Mouse (Mus musculus) embryonic stem cell, embryonic (primary cell): ENCODE data around the gene Sh3gl2.

Source experiments
- CTCF ChIA-PET, 4 experiments: fragments of 300-600 bp in 2 of 4; fragments of 350-600 bp in 2 of 4; sonication (Branson Sonifier 250); formaldehyde crosslinking; loops; one replicate each; lab custom pipeline; 2022; ENCODE audit warnings: inconsistent platforms in 2 of 4; lab: Charles Lee
- POLR2A ChIA-PET, 4 experiments: fragments of 300-600 bp in 2 of 4; fragments of 350-600 bp in 2 of 4; sonication (Branson Sonifier 250); formaldehyde crosslinking; loops; one replicate each; lab custom pipeline; 2022; ENCODE audit warnings: antibody characterized with exemption in 4 of 4, inconsistent platforms in 1 of 4; lab: Charles Lee

Gene Sh3gl2

GRCm38 (mm10) chr4:85205071-85205635 is at the start of gene Sh3gl2:
Gene Sh3gl2, plus strand, starts transcription at chr4:85205126.
- ChIA-PET CTCF (interaction anchor here (0.6 to 1.2 kb wide), 4 partner anchors 19 to 66 kb away, joined by 3 to 4 read pairs (median 4); no protein-coding TSS in a partner anchor), POLR2A (interaction anchor here (0.5 to 2.7 kb wide), 33 partner anchors 8 to 1370 kb away, joined by 3 to 16 read pairs (median 4); partner anchors contain the start of gene Rraga (in 1 of the 4))

GRCm38 (mm10) chr4:85161156-85161555 is 43.8 kb upstream of the Sh3gl2 start:
- ChIA-PET CTCF (no interaction called here), POLR2A (no interaction called here)

GRCm38 (mm10) chr4:85162468-85163312 is 42.2 kb upstream of the Sh3gl2 start:
- POLR2A ChIA-PET = interaction anchor here (0.6 to 1.3 kb wide), 12 partner anchors 9 to 1769 kb away, joined by 3 to 7 read pairs (median 4); partner anchors contain the start of gene Sh3gl2 (in 1 of the 4)
- CTCF ChIA-PET = interaction anchor here (0.5 to 2.5 kb wide), 53 partner anchors 9 to 1392 kb away, joined by 3 to 26 read pairs (median 4); no protein-coding TSS in a partner anchor

- POLR2A ChIA-PET = interaction anchor here in 3 of 4 experiments (0.7 to 1.3 kb wide), 6 partner anchors 10 to 638 kb away, joined by 3 to 5 read pairs (median 4); partner anchors contain the start of gene Sh3gl2 (in 1 of the 3)
- CTCF ChIA-PET = interaction anchor here (0.6 to 2.5 kb wide), 38 partner anchors 9 to 1392 kb away, joined by 3 to 26 read pairs (median 4); no protein-coding TSS in a partner anchor
Observed at GRCm38 (mm10) chr4:85163313-85163615, 41.7 kb upstream of the Sh3gl2 start.

GRCm38 (mm10) chr4:85168001-85168400 is 36.9 kb upstream of the Sh3gl2 start:
- POLR2A ChIA-PET = interaction anchor here in 2 of 4 experiments (1.0 to 1.2 kb wide), 3 partner anchors 9 to 37 kb away, joined by 3 to 4 read pairs (median 3); partner anchors contain the start of gene Sh3gl2 (in 1 of the 2)
- CTCF ChIA-PET = interaction anchor here in 2 of 4 experiments (0.9 to 2.5 kb wide), 5 partner anchors 18 to 634 kb away, joined by 3 to 7 read pairs (median 4); no protein-coding TSS in a partner anchor

- ChIA-PET POLR2A (interaction anchor here in 2 of 4 experiments (0.7 to 1.3 kb wide), 3 partner anchors 10 to 30 kb away, joined by 3 to 4 read pairs (median 3); partner anchors contain the start of gene Sh3gl2 (in 1 of the 2)), CTCF (interaction anchor here in 3 of 4 experiments (0.5 to 1.9 kb wide), 3 partner anchors 10 to 230 kb away, joined by 3 to 5 read pairs (median 4); no protein-coding TSS in a partner anchor)
Observed at GRCm38 (mm10) chr4:85175466-85175865, 29.5 kb upstream of the Sh3gl2 start.

- CTCF ChIA-PET = interaction anchor here in 1 of 4 experiments (1.9 kb wide), 1 partner anchor 15 kb away, joined by 5 read pairs; no protein-coding TSS in a partner anchor
- POLR2A ChIA-PET = no interaction called here
Observed at GRCm38 (mm10) chr4:85178394-85179051, 26.4 kb upstream of the Sh3gl2 start.

GRCm38 (mm10) chr4:85186011-85186410 is 18.9 kb upstream of the Sh3gl2 start:
- ChIA-PET POLR2A (interaction anchor here (0.5 to 1.5 kb wide), 16 partner anchors 10 to 1542 kb away, joined by 3 to 5 read pairs (median 3); partner anchors contain the start of gene Sh3gl2 (in 2 of the 4)), CTCF (interaction anchor here (0.6 to 1.6 kb wide), 29 partner anchors 9 to 1023 kb away, joined by 3 to 11 read pairs (median 3); partner anchors contain the start of gene Sh3gl2 (in 3 of the 4))

GRCm38 (mm10) chr4:85196201-85196600 is 8.7 kb upstream of the Sh3gl2 start:
- POLR2A ChIA-PET = interaction anchor here in 2 of 4 experiments (0.7 to 0.9 kb wide), 2 partner anchors 10 kb away, joined by 3 read pairs; no protein-coding TSS in a partner anchor
- CTCF ChIA-PET = no interaction called here

GRCm38 (mm10) chr4:85198431-85198830 is 6.5 kb upstream of the Sh3gl2 start:
- ChIA-PET POLR2A (interaction anchor here in 2 of 4 experiments (0.6 to 2.0 kb wide), 6 partner anchors 10 to 400 kb away, joined by 3 to 16 read pairs (median 4); no protein-coding TSS in a partner anchor), CTCF (interaction anchor here in 2 of 4 experiments (0.7 to 1.0 kb wide), 2 partner anchors 12 to 165 kb away, joined by 3 to 5 read pairs; no protein-coding TSS in a partner anchor)

- POLR2A ChIA-PET = interaction anchor here in 1 of 4 experiments (0.9 kb wide), 1 partner anchor 81 kb away, joined by 4 read pairs; no protein-coding TSS in a partner anchor
- CTCF ChIA-PET = interaction anchor here in 1 of 4 experiments (1.5 kb wide), 1 partner anchor 17 kb away, joined by 4 read pairs; no protein-coding TSS in a partner anchor
Observed at GRCm38 (mm10) chr4:85202582-85202981, 2.3 kb upstream of the Sh3gl2 start.

GRCm38 (mm10) chr4:85205636-85206211 is 798 bp downstream of the Sh3gl2 start:
- POLR2A ChIA-PET = interaction anchor here (0.6 to 4.1 kb wide), 24 partner anchors 8 to 1370 kb away, joined by 3 to 16 read pairs (median 4); partner anchors contain the start of gene Rraga (in 1 of the 4)
- CTCF ChIA-PET = interaction anchor here in 1 of 4 experiments (1.0 kb wide), 1 partner anchor 19 kb away, joined by 4 read pairs; no protein-coding TSS in a partner anchor

GRCm38 (mm10) chr4:85206675-85207400 is 1.9 kb downstream of the Sh3gl2 start:
- ChIA-PET POLR2A (interaction anchor here in 2 of 4 experiments (0.7 to 4.1 kb wide), 13 partner anchors 9 to 87 kb away, joined by 3 to 18 read pairs (median 6); no protein-coding TSS in a partner anchor), CTCF (no interaction called here)

- POLR2A ChIA-PET = interaction anchor here in 3 of 4 experiments (0.8 to 4.1 kb wide), 21 partner anchors 8 to 102 kb away, joined by 3 to 18 read pairs (median 4); no protein-coding TSS in a partner anchor
Observed at GRCm38 (mm10) chr4:85207515-85207914, 2.6 kb downstream of the Sh3gl2 start.

GRCm38 (mm10) chr4:85208531-85208930 is 3.6 kb downstream of the Sh3gl2 start:
- CTCF ChIA-PET = interaction anchor here in 1 of 4 experiments (1.2 kb wide), 1 partner anchor 22 kb away, joined by 5 read pairs; no protein-coding TSS in a partner anchor
- POLR2A ChIA-PET = interaction anchor here in 3 of 4 experiments (0.5 to 4.1 kb wide), 28 partner anchors 9 to 1134 kb away, joined by 3 to 18 read pairs (median 4); no protein-coding TSS in a partner anchor

More at GRCm38 (mm10) chr4:85207515-85207914, 2.6 kb downstream of the Sh3gl2 start:
- CTCF ChIA-PET = no interaction called here

- ChIA-PET CTCF (interaction anchor here in 1 of 4 experiments (1.5 kb wide), 1 partner anchor 25 kb away, joined by 3 read pairs; no protein-coding TSS in a partner anchor), POLR2A (interaction anchor here in 2 of 4 experiments (0.7 to 1.5 kb wide), 3 partner anchors 8 to 22 kb away, joined by 3 read pairs; no protein-coding TSS in a partner anchor)
Observed at GRCm38 (mm10) chr4:85210953-85211352, 6.0 kb downstream of the Sh3gl2 start.
